Mouse (Mus musculus) large intestine, adult 2 months (tissue): ENCODE measurements around the gene Dnajb14. TPM values are rescaled to one million over a fixed set of nuclear protein-coding genes. Genes with fewer than 3 reads are reported as not detected.
"Not testable (repeated sequence)": the region's sequence is repeated elsewhere in the genome, so short reads cannot be mapped to it uniquely, and the experiment has no call there.

Source experiments
- DNase-seq: peaks from one replicate; pipeline ENCODE4 v3.0.0-alpha.2; 2012; ENCODE audit warnings: low read depth, low spot score
- WGBS: fragments of 180-500 bp; shearing (Covaris S2); methylation state at CpG from one replicate; pipeline ENCODE4 v1.1.7; 2018; 5-methylcytosine and 5-hydroxymethylcytosine counted together
- polyA plus RNA-seq: library from polyadenylated mRNA; depleted of rRNA; stranded (reverse); fragments of >200 nt; gene quantifications from 2 replicates; pipeline ENCODE4 v1.2.3, GENCODE M21; 2012

The Dnajb14 gene
- polyA plus RNA-seq, 1 experiment: 2.0 TPM

GRCm38 (mm10) chr3:137946827-137947226 lies 79.4 kb downstream of the Dnajb14 start:
- no peak for DNase-seq
- WGBS: 88% methylated on average over 3 of the region's 3 CpGs

DNA sequence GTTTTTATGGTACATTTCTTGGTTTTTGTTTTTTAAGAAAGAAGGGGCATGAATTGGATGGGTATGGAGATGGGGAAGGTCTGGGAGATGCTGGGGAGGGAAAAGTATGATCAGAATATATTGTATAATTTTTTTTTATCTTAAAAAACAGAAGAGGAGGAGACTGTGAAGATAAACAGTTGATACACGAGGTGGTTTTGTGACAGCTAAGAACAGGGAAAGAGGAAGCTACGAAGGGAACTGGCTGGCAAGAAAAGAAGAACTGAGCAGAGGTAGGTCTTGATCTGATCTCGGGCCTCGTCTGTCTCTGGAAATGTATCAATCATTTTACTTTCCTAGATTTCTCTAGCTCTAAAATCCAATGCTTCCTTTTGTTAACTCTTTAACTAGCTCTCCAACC lies 80.0 kb downstream of the Dnajb14 start:
- WGBS: 84% methylated on average over 4 of the region's 4 CpGs
- no peak for DNase-seq

- WGBS: 86% methylated on average over 10 of the region's 10 CpGs
- DNase-seq: no peak
These were observed 82.9 kb downstream of the Dnajb14 start for GRCm38 (mm10) chr3:137950191-137950885.

DNA sequence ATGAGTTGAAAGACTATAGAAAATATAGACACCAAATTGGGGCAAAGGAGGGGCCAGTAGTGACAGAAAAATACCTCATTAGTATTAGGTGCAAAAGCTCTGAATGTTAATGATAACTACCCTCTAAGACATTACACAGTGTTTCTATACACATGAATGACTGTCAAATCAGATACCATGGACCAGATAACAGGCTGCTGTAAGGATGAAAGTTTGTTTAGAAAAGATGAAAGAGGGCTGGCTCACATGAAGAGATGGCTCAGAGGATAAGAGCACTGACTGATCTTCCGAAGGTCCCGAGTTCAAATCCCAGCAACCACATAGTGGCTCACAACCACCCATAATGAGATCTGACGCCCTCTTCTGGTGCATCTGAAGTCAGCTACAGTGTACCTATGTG lies 83.8 kb downstream of the Dnajb14 start:
- 91% methylated on average over 3 of the region's 3 CpGs for WGBS
- DNase-seq: not testable (repeated sequence)

DNA sequence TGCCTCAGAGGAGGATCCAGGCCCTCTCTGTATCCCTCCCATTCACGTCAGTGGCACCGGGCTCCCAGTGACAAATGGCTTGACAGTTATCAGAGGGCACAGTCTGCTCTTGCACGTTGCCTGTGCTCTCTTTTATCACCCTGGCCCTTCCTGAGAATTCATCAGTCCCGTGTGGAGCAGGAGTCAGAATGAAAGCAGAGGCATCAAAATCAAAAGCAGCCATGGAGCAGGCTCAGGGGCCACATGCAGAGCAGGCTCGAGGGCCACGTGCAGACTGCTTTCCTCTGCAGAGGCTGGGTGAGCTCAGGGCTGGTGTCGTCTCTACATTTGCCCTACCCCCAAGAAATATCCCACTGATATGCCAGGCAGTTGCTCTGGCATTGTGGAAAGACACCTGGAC lies 84.3 kb downstream of the Dnajb14 start:
- 35% methylated on average over 7 of the region's 7 CpGs for WGBS
- DNase-seq: no peak

GRCm38 (mm10) chr3:137952225-137952913 lies 84.9 kb downstream of the Dnajb14 start:
- WGBS: 16% methylated on average over 4 of the region's 4 CpGs
- no peak for DNase-seq

GRCm38 (mm10) chr3:137952914-137953880 lies 85.7 kb downstream of the Dnajb14 start:
- no peak for DNase-seq
- 67% methylated on average over 14 of the region's 14 CpGs for WGBS

GRCm38 (mm10) chr3:137954256-137954916 lies 86.9 kb downstream of the Dnajb14 start:
- WGBS: 87% methylated on average over 23 of the region's 23 CpGs
- no peak for DNase-seq

- no peak for DNase-seq
These were observed 88.1 kb downstream of the Dnajb14 start for GRCm38 (mm10) chr3:137955560-137956081.

GRCm38 (mm10) chr3:137957864-137958263 lies 90.4 kb downstream of the Dnajb14 start:
- WGBS: 93% methylated on average over 9 of the region's 9 CpGs
- no peak for DNase-seq

More at GRCm38 (mm10) chr3:137955560-137956081, 88.1 kb downstream of the Dnajb14 start:
- 20% methylated on average over 16 of the region's 16 CpGs for WGBS

- WGBS: 95% methylated on average over 4 of the region's 4 CpGs
- DNase-seq: no peak
These were observed 90.9 kb downstream of the Dnajb14 start for GRCm38 (mm10) chr3:137958352-137958751.

GRCm38 (mm10) chr3:137959456-137959855 lies 92.0 kb downstream of the Dnajb14 start:
- no peak for DNase-seq
- 85% methylated on average over 4 of the region's 4 CpGs for WGBS

DNA sequence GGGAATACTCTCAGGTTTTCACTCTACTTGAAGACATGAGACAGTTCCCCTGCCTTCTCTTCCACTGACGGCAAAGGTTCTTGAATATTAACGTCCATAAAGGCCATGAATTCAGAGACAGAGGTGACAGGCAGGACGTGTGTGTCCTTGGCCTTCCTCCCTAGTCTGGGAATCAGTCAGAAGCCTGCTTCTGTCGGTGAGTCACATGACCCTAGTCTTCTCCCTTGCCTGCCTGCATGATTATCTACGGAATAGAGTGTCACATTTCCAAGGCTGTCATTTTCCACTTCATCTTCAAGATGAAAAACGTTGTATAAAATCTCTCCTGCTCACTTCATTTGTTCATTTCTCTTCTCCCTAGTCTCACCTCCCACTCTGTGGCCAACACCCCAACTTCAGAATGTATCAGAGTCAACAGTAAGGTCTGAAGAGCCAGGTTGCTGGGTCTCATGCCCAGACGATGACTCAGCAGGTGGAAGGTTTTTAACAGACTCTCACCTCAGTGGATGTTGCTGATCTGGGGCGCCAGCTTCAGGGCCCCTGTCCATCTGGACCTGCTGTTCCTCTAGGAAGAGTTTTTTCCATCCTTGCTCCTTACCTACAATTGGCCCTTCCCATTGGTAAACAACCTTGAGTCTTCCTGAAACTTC lies 94.4 kb downstream of the Dnajb14 start:
- 66% methylated on average over 8 of the region's 8 CpGs for WGBS
- no peak for DNase-seq

GRCm38 (mm10) chr3:137963508-137963907 lies 96.0 kb downstream of the Dnajb14 start:
- WGBS: 82% methylated on average over 8 of the region's 8 CpGs
- DNase-seq: no peak

- not testable (repeated sequence) for DNase-seq
- 61% methylated on average over 1 of the region's 1 CpGs for WGBS
These were observed 96.5 kb downstream of the Dnajb14 start for GRCm38 (mm10) chr3:137964014-137964413.
